Mouse (Mus musculus) limb, embryonic 13.5 days (tissue): ENCODE results near the gene Hdac5. TPM values are rescaled to one million over a fixed set of nuclear protein-coding genes. Genes with fewer than 3 reads are reported as not detected.

Experiments
- ATAC-seq: fragments of 200-750 bp; cut with Nextera tagmentation; 2 replicates; pipeline ENCODE4 v1.8.0; 2017; ENCODE audit warnings: low read depth, moderate number of reproducible peaks, moderate TSS enrichment; ENCODE audit not compliant: low FRiP score
- H3K27ac ChIP-seq: fragments of 300-500 bp; sonication (generic); 2 replicates; pipeline ENCODE4 v1.5.1; 2015; ENCODE audit warnings: inconsistent platforms, mild to moderate bottlenecking, moderate library complexity
- H3K27me3 ChIP-seq: fragments of 300-500 bp; sonication (generic); 2 replicates; pipeline ENCODE4 v1.6.1; 2015; ENCODE audit warnings: mild to moderate bottlenecking, inconsistent platforms
- H3K36me3 ChIP-seq: fragments of 300-500 bp; sonication (generic); 2 replicates; pipeline ENCODE4 v1.6.1; 2015; ENCODE audit warnings: inconsistent platforms, mild to moderate bottlenecking, moderate library complexity
- H3K4me1 ChIP-seq: fragments of 300-500 bp; sonication (generic); 2 replicates; pipeline ENCODE4 v1.6.1; 2015; ENCODE audit warnings: inconsistent platforms
- H3K4me2 ChIP-seq: fragments of 300-500 bp; sonication (generic); replicated peaks from 2 replicates; pipeline ENCODE4 v1.6.1; 2015; ENCODE audit warnings: inconsistent platforms, mild to moderate bottlenecking, moderate library complexity
- H3K4me3 ChIP-seq: fragments of 300-500 bp; sonication (generic); 2 replicates; pipeline ENCODE4 v1.5.1; 2015; ENCODE audit warnings: moderate library complexity, mild to moderate bottlenecking, inconsistent platforms
- H3K9ac ChIP-seq: fragments of 300-500 bp; sonication (generic); 2 replicates; pipeline ENCODE4 v1.6.1; 2015; ENCODE audit warnings: mild to moderate bottlenecking, inconsistent platforms
- H3K9me3 ChIP-seq: fragments of 300-500 bp; sonication (generic); 2 replicates; pipeline ENCODE4 v1.6.1; 2016; ENCODE audit warnings: inconsistent platforms
- WGBS: fragments of 180-500 bp; shearing (Covaris S2); methylation state at CpG from one replicate; pipeline ENCODE4 v1.1.7; 2015; 5-methylcytosine and 5-hydroxymethylcytosine counted together
- polyA plus RNA-seq: library from polyadenylated mRNA; unstranded; fragments of >200 nt; fragmentation: Nextera tagmentation; extraction: Ambion mirVana; gene quantifications from 2 replicates; pipeline ENCODE4 v1.2.1, GENCODE M21; 2015

Hdac5 gene
- polyA plus RNA-seq, 1 experiment from 2014 or later, result 68.6 TPM

DNA sequence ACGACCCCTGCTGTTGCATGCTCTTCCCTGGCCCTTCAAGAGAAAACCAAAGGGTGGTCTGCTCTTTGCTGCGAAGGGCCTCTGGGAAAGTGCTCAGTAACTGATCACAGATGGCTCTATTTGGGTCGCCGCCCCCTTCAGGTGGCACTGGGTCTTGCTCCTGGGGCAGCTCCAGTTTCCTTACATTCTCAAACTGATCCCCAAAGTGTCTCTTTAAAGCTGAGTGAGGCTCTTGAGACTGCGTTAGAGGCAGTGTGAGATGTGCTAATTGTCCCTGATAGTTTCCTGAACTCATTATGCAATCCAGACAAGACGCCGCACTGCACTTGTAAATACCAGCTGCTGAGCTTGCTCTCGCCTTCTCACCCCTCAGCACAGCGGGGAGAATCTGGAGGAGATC lies 27.5 kb upstream of the Hdac5 start:
- Histone ChIP-seq H3K36me3 (peaks cover 60% of the 10 kb centered on the region), H3K9me3 (no peaks in the 10 kb centered on the region), H3K4me2 (peak overlapping the region; percentile 11), H3K27ac (peak overlapping the region; percentile 52; the same call in 1 of the 2 replicates), H3K4me3 (no peak overlapping the region), H3K9ac (peak overlapping the region; percentile 43; the same call in 1 of the 2 replicates), H3K27me3 (no peaks in the 10 kb centered on the region), H3K4me1 (peaks cover 18% of the 10 kb centered on the region)
- 29% methylated on average over 9 of the region's 9 CpGs for WGBS
- peak; percentile 57; the same call in 1 of the 2 replicates for ATAC-seq

DNA sequence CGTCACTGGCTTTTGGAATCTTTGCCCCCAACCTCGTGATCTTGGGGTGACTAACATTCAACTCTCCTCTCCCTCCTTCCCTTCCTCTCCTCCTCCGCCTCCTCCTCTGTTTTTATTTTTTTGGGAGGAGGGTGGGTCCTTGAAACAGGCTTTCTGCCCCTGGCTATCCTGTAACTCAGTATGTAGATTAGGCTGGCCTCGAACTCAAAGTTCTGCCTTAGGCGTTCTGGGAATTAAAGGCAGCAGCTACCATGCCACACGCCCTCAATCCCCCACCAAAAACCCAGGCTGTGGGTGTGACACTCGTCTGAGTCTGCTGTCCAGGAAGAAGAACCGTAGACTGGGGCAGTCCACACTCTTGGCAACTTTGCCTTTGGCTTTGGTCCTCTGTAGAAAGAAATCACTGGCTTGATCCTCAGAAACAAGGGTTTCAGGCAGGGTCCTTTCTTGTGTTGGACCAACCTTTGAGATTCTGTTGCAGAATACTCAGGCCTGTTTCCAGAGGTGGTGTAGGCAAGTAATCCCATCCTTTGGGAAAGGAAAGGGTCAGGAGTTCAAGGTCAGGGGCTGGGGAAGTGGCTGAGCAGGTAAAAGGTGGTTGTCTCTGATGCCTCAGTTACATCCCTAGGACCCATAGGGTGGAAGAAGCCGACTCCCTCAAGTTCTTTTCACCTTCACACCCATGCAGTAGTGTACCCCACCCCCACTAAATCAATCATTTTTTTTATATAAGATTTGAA lies 19.6 kb upstream of the Hdac5 start:
- WGBS, result 11% methylated on average over 9 of the region's 9 CpGs

GRCm38 (mm10) chr11:102248630-102249230 lies 18.8 kb upstream of the Hdac5 start, which contains the start of gene BC030867:
Gene BC030867 (plus strand): TSS chr11:102248882.
- H3K36me3 ChIP-seq, result peaks cover 18% of the 10 kb centered on the region
- peak within 1 kb of the TSS; percentile 79 for H3K9ac ChIP-seq
- H3K4me1 ChIP-seq, result peaks cover 29% of the 10 kb centered on the region
- H3K27me3 ChIP-seq, result peaks cover 3% of the 10 kb centered on the region
- WGBS, result under 1% methylated on average over 41 of the region's 41 CpGs
- H3K4me3 ChIP-seq, result peak within 1 kb of the TSS; percentile 73
- peak; percentile 55 for ATAC-seq
- peak within 1 kb of the TSS; percentile 93 for H3K4me2 ChIP-seq
- H3K9me3 ChIP-seq, result no peaks in the 10 kb centered on the region
- no peak within 1 kb of the TSS for H3K27ac ChIP-seq

More for the DNA sequence above, 19.6 kb upstream of the Hdac5 start:
- no peaks in the 10 kb centered on the region for H3K9me3 ChIP-seq
- H3K4me2 ChIP-seq, result peak overlapping the region; percentile 93
- no peak for ATAC-seq
- H3K27ac ChIP-seq, result no peak overlapping the region
- H3K4me1 ChIP-seq, result peaks cover 26% of the 10 kb centered on the region
- peak overlapping the region; percentile 73 for H3K4me3 ChIP-seq
- peaks cover 22% of the 10 kb centered on the region for H3K36me3 ChIP-seq
- H3K9ac ChIP-seq, result peak overlapping the region; percentile 79
- peaks cover 1% of the 10 kb centered on the region for H3K27me3 ChIP-seq

GRCm38 (mm10) chr11:102246871-102247270 lies 16.9 kb upstream of the Hdac5 start:
- H3K36me3 ChIP-seq, result peaks cover 13% of the 10 kb centered on the region
- peaks cover 29% of the 10 kb centered on the region for H3K4me1 ChIP-seq
- H3K9ac ChIP-seq, result no peak overlapping the region
- ATAC-seq, result no peak
- H3K9me3 ChIP-seq, result no peaks in the 10 kb centered on the region
- no peak overlapping the region for H3K4me3 ChIP-seq
- H3K27me3 ChIP-seq, result peaks cover 3% of the 10 kb centered on the region
- WGBS, result 85% methylated on average over 4 of the region's 4 CpGs
- no peak overlapping the region for H3K4me2 ChIP-seq
- no peak overlapping the region for H3K27ac ChIP-seq

GRCm38 (mm10) chr11:102246273-102246635 lies 16.3 kb upstream of the Hdac5 start:
- Histone ChIP-seq H3K4me3 (no peak overlapping the region), H3K9me3 (no peaks in the 10 kb centered on the region), H3K27ac (no peak overlapping the region), H3K36me3 (peaks cover 8% of the 10 kb centered on the region), H3K4me2 (no peak overlapping the region), H3K27me3 (peaks cover 3% of the 10 kb centered on the region), H3K9ac (no peak overlapping the region), H3K4me1 (peaks cover 29% of the 10 kb centered on the region)
- WGBS, result 77% methylated on average over 6 of the region's 6 CpGs
- ATAC-seq, result no peak

DNA sequence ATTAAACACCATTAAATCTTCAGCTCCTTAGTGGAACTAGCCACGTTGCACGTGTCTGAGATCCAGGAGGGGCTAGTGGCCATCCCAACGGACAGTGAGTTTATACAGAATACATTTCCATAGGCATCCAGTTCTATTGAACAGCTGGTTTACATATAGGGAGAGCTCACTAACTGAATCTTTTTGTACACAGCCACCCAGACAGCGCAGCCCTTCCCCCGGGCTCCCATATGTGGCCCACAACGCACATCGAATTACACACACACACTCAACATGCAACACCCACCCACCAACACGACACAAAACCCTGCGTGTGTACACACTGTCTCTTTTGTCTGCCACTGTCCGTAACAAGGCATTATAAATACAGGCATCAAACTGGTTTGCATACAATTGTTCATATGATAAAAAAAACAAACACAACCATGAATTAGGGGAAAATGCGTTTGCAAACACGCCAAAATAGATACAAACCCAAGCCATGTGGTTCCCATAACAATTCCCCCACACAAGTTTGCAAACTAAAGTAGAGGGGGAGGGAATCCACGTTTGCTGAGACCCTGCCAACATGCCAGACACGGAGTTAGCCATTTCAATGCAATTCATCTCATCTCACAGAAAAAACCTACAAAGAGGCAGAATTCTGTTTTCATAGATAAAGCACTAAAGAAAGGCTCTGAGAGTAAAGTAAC lies 15.8 kb upstream of the Hdac5 start:
- no peak for ATAC-seq
- Histone ChIP-seq H3K9me3 (no peaks in the 10 kb centered on the region), H3K9ac (peak overlapping the region; percentile 68), H3K27ac (0 out of 2 replicates have a peak overlapping the region, but pooled peaks have one; percentile 28), H3K36me3 (peaks cover 2% of the 10 kb centered on the region; the same call in 1 of the 2 replicates), H3K4me3 (peak overlapping the region; percentile 42), H3K27me3 (peaks cover 3% of the 10 kb centered on the region), H3K4me2 (peak overlapping the region; percentile 79), H3K4me1 (peaks cover 29% of the 10 kb centered on the region)
- WGBS, result 47% methylated on average over 14 of the region's 14 CpGs

DNA sequence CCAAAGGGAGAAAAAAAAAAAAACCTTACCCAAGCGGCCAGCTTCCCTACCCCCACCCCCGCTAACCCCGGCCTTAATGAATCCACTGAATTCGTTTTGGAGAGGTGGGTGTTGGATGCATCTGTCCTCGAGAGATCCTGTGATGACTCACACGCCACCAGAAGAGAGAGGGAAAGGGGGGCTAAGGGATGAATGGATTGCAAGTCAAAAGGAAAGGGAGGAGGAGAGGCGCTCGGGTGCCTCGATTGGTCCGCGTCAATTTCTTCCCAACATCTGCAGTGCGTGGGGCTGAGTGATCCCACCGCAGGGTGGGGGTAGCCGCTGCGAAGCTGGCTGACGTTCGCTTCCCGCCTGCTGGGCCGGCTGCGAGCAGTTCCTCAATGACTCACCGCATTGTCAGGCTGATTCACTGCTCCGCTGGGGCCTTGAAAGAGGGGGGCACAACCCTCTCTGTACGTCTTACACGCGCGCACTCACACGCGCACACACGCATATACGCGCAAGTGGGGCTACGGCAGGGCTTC lies 15.0 kb upstream of the Hdac5 start:
- WGBS, result under 1% methylated on average over 32 of the region's 32 CpGs
- ATAC-seq, result peak; percentile 68
- H3K9me3 ChIP-seq, result no peaks in the 10 kb centered on the region
- H3K27me3 ChIP-seq, result peaks cover 3% of the 10 kb centered on the region
- peak overlapping the region; percentile 79 for H3K4me2 ChIP-seq
- H3K4me1 ChIP-seq, result peaks cover 29% of the 10 kb centered on the region
- no peaks in the 10 kb centered on the region for H3K36me3 ChIP-seq
- peak overlapping the region; percentile 68 for H3K9ac ChIP-seq
- peak overlapping the region; percentile 28; the same call in 1 of the 2 replicates for H3K27ac ChIP-seq
- H3K4me3 ChIP-seq, result peak overlapping the region; percentile 42

GRCm38 (mm10) chr11:102241874-102242273 lies 11.9 kb upstream of the Hdac5 start:
- Histone ChIP-seq H3K36me3 (no peaks in the 10 kb centered on the region), H3K4me1 (peaks cover 18% of the 10 kb centered on the region), H3K27me3 (peaks cover 3% of the 10 kb centered on the region), H3K4me3 (no peak overlapping the region), H3K9ac (no peak overlapping the region), H3K27ac (no peak overlapping the region), H3K9me3 (no peaks in the 10 kb centered on the region), H3K4me2 (no peak overlapping the region)
- ATAC-seq, result no peak
- WGBS, result 51% methylated on average over 5 of the region's 5 CpGs

GRCm38 (mm10) chr11:102241246-102241645 lies 11.3 kb upstream of the Hdac5 start:
- no peak for ATAC-seq
- H3K4me2 ChIP-seq, result no peak overlapping the region

DNA sequence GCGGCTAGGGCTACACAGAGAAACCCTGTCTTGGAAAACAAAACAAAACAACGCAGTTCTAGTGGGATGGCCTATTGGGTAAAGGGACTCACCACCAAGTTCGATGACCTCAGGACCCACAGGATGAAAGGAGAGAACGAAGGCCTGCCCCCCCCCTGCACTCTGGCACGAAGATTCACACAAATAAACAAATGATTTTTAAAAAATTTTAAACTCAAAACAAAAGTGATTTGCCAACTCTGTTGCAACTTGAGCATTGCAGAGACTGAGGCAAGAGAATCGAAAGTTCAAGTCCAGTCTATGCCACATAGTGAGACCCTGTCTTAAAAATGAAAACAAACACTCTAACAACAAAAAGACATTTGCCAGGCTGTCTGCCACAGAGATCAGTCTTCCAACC lies 10.7 kb upstream of the Hdac5 start:
- ATAC-seq, result no peak
- Histone ChIP-seq H3K36me3 (no peaks in the 10 kb centered on the region), H3K4me2 (no peak overlapping the region), H3K9ac (no peak overlapping the region), H3K27me3 (peaks cover 3% of the 10 kb centered on the region), H3K27ac (no peak overlapping the region), H3K4me3 (no peak overlapping the region), H3K9me3 (no peaks in the 10 kb centered on the region), H3K4me1 (peaks cover 14% of the 10 kb centered on the region)
- WGBS, result 93% methylated on average over 6 of the region's 6 CpGs

More at GRCm38 (mm10) chr11:102241246-102241645, 11.3 kb upstream of the Hdac5 start:
- H3K27ac ChIP-seq, result no peak overlapping the region
- no peak overlapping the region for H3K4me3 ChIP-seq
- H3K9me3 ChIP-seq, result no peaks in the 10 kb centered on the region
- 82% methylated on average over 5 of the region's 5 CpGs for WGBS
- H3K9ac ChIP-seq, result no peak overlapping the region
- peaks cover 3% of the 10 kb centered on the region for H3K27me3 ChIP-seq
- H3K36me3 ChIP-seq, result no peaks in the 10 kb centered on the region
- H3K4me1 ChIP-seq, result peaks cover 16% of the 10 kb centered on the region

- no peak for ATAC-seq
- H3K36me3 ChIP-seq, result no peaks in the 10 kb centered on the region
- WGBS, result 59% methylated on average over 2 of the region's 2 CpGs
Measured at GRCm38 (mm10) chr11:102236022-102236421, 6.1 kb upstream of the Hdac5 start.

More at GRCm38 (mm10) chr11:102236022-102236421, 6.1 kb upstream of the Hdac5 start:
- no peak overlapping the region for H3K27ac ChIP-seq
- no peak overlapping the region for H3K9ac ChIP-seq
- H3K27me3 ChIP-seq, result no peaks in the 10 kb centered on the region
- no peaks in the 10 kb centered on the region for H3K4me1 ChIP-seq
- no peaks in the 10 kb centered on the region for H3K9me3 ChIP-seq
- no peak overlapping the region for H3K4me3 ChIP-seq
- no peak overlapping the region for H3K4me2 ChIP-seq
